Mouse (Mus musculus) gastrocnemius, postnatal 4 days (tissue): Measurements from ENCODE around the gene Lrp11. TPM values are rescaled to one million over a fixed set of nuclear protein-coding genes. Genes with fewer than 3 reads are reported as not detected.

ENCODE experiments used
- DNase-seq, 2 experiments: peaks; one replicate each; pipeline ENCODE4 v3.0.0; 2021 to 2022; ENCODE audit warnings: low spot score in 2 of 2, mixed read lengths in 2 of 2
- total RNA-seq, 2 experiments: library from RNA; stranded (reverse); gene quantifications; 2 replicates each; pipeline ENCODE4 v1.2.3; 2021

The Lrp11 gene
- total RNA-seq, 2 experiments from 2014 or later = 1.8 to 2.6 TPM

- DNase-seq = no peak
Observed at GRCm38 (mm10) chr10:7622378-7622777, 32.8 kb downstream of the Lrp11 start.

DNA sequence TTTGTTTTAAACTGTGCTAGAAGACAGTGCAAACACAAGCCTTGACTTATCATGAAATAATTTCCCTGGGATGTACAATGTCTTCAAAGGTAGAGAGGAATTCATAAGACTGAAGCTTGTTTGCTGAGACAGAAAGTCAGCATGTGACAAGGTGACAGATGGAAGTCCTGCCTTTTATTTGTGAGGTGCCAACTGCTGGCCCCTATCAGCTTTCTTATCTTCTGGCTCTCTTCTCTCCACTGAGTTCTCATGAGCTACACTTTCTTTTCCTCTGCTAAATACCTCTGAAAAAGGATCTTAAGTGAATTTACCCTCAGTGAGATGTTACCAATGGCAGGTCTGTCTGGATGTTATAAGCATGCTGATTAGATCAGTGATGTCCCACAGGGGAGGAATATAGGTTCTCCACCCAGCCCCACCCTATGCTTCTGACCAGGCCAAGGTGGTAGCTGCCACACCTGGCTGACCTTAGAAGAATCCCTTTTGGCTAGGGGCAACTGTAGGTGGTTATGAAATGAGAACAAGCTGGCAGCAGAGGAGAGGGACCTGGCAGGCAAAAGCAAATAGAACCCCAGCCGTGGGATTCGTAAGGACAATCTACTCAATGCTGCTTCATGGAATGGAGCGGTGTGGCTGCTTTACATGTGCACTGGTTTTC is 34.4 kb downstream of the Lrp11 start:
- no peak for DNase-seq

- no peak for DNase-seq
Observed at GRCm38 (mm10) chr10:7629092-7629491, 39.5 kb downstream of the Lrp11 start.

DNA sequence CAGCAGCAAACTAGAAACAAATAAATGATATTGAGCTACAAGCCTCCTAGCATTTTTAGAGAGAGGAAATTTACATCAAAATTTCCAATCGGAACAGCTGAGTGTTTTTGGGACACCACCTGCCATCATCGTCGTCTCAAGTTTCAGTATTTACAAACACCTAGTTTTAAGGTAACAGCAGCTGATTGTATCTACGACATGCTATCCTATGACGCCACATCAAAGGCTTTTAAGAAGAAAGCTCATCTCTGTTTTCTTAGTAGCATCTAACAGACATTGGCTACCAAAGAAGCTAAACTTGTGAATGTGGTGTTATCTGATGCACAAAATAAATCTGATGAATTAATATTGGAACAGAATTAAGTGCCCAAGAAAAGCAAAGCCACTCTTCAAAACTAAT is 40.7 kb downstream of the Lrp11 start:
- DNase-seq = no peak

GRCm38 (mm10) chr10:7630951-7631720 is 41.5 kb downstream of the Lrp11 start:
- DNase-seq = no peak

- DNase-seq = no peak
Observed at GRCm38 (mm10) chr10:7640366-7640765, 50.8 kb downstream of the Lrp11 start.

DNA sequence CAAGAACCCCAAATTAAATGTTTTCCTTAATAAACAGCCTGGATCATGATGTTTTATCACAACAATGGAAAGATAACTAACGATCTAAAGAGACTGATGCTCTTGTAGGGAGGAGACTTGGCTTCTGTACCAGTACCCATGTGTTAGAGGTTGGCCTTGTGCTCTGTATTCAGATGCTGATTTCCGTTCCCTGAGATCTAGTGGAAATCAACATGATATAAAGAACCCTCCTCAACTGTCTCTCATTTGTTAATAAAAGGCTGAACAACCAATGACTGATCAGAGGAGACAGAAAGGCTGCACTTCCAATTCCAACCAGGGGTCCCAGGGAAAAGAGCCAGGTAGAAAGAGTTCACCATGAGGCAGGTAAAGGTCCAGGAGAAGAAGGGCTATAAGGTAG is 56.3 kb downstream of the Lrp11 start:
- no peak for DNase-seq

GRCm38 (mm10) chr10:7649059-7649458 is 59.5 kb downstream of the Lrp11 start:
- DNase-seq = no peak

DNA sequence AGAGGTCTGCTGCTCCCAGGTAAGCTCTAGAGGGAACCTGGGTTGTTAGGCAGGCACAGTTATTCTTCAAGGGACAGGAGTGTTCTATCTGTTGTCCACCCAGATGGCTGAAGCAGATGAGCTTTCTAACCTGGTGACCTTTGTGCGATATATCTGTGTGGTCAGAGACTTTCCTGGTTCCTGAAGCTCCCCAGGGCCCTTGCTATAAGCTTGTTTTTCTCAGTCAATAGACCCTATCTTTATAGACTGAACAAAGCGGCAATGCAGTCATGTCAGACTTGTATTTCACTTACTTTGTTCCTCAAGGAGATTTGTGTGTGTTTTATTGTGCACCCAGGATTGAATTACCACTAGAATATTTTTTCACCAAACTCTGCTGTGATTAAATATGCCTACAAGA is 61.5 kb downstream of the Lrp11 start:
- DNase-seq = no peak

- peak in 1 of 2 experiments; percentile 70 for DNase-seq
Observed at GRCm38 (mm10) chr10:7662471-7663141, 73.0 kb downstream of the Lrp11 start.

- DNase-seq = peak; percentile 93 to 94
Observed at GRCm38 (mm10) chr10:7663159-7664026, 73.8 kb downstream of the Lrp11 start.

GRCm38 (mm10) chr10:7664027-7664526 is 74.5 kb downstream of the Lrp11 start:
- DNase-seq = no peak

DNA sequence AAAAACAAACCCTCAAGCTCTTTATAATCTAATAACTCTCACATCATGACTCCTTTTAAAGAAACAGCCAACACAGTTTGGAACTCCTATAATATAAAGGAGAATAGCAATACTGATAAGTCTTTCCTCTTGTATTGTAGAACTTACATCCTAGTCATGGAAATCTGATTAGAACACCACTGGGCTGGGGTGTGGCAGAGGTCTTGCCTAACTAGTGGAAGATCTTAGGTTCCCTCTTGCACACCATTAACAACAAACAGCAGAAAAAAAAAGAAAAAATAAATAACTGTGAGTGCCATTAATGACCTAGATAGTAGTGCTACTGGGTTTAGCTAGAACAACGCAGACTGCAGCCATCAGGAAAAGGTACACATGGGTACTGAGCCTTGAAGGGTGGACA is 75.3 kb downstream of the Lrp11 start:
- no peak for DNase-seq

DNA sequence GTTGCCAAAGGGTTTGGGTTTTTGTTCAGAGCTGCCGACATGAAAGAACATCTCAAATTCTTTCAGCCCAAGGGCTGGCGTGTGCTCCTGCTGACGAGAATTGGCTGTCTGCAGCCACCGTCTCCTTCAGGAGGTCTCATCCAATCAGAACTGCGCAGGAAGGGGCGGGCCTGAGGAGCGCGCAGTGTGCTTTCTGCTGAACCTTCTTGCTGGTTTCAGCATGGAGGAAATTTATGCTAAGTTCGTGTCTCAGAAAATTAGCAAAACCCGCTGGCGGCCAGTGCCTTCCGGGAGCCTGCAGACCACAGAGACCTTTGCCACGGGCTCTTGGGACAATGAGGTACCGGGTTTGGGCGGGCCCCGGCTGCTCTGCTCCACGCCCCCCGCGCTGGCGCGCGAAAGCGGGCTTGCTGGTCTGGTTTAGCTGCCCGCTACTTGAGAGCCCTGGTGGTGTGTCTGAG is 77.8 kb downstream of the Lrp11 start, which contains the start of gene Nup43:
Gene Nup43 (plus strand): TSS at position 162 of the 461 bp plus-strand sequence.
- peak; percentile 77 to 92 for DNase-seq

- no peak for DNase-seq
Observed at GRCm38 (mm10) chr10:7673673-7674072, 84.1 kb downstream of the Lrp11 start.

Other genes with a start within 250 kb of the Lrp11 start
- 10 to 100 TPM; 26.8 to 27.6 TPM for gene Ulbp1, start 116.2 kb upstream of the Lrp11 start, total RNA-seq
- 10 to 100 TPM; 13.4 to 13.7 TPM for gene Nup43, start 77.7 kb downstream of the Lrp11 start, total RNA-seq
- 10 to 100 TPM; 88.1 to 94.6 TPM for gene Pcmt1, start 91.3 kb downstream of the Lrp11 start, total RNA-seq
- 10 to 100 TPM; 26.7 to 30.2 TPM for gene Lats1, start 91.4 kb downstream of the Lrp11 start, total RNA-seq
- gene Katna1, start 136.2 kb downstream of the Lrp11 start, total RNA-seq = 10 to 100 TPM; 19.7 to 21.9 TPM
- 10 to 100 TPM; 55.6 to 61.6 TPM for gene Ginm1, start 203.0 kb downstream of the Lrp11 start, total RNA-seq
- 10 to 100 TPM; 16.3 to 22.9 TPM for gene Ppil4, start 203.1 kb downstream of the Lrp11 start, total RNA-seq
- under 1 TPM; 0.16 to 0.22 TPM for gene Zc3h12d, start 242.7 kb downstream of the Lrp11 start, total RNA-seq